Mouse (Mus musculus): ENCODE measurements around the gene Epn1.

Gene Epn1

GRCm38 (mm10) chr7:5080010-5080751, at the start of gene Epn1:
Gene Epn1, plus strand, starts transcription at chr7:5080235.
- DNase-seq = peak; percentile 99

DNA sequence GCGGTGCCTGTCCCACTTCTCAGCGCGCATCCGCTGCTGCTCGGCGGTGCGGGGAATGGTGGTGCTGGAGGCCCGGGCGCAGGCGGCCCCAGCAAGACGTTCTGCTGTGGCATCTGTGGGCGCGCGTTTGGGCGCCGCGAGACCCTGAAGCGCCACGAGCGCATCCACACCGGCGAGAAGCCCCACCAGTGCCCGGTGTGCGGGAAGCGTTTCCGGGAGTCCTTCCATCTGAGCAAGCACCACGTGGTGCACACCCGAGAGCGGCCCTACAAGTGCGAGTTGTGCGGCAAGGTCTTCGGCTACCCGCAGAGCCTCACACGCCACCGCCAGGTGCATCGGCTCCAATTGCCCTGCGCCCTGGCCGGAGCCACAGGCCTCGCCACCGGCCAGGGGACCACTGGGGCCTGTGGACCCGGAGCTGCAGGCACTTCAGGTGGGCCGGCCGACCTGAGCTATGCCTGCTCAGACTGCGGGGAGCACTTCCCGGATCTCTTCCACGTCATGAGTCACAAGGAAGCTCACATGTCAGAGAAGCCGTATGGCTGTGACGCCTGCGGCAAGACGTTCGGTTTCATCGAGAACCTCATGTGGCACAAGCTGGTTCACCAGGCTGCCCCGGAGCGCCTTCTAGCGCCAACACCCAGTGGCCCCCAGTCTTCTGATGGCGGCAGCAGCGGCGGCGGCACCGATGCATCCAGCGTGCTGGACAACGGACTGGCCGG, 49.3 kb upstream of the Epn1 start:
- DNase-seq = no peak

DNA sequence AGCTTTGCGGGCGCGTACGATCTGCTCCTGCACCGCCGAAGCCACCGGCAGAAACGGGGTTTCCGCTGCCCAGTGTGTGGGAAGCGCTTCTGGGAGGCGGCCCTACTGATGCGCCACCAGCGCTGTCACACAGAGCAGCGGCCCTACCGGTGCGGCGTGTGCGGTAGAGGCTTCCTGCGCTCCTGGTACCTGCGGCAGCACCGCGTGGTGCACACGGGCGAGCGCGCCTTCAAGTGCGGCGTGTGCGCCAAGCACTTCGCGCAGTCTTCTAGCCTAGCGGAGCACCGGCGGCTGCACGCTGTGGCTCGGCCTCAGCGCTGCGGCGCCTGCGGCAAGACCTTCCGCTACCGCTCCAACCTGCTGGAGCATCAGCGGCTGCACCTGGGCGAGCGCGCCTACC, 48.5 kb upstream of the Epn1 start:
- DNase-seq = no peak

GRCm38 (mm10) chr7:5033818-5034217, 46.2 kb upstream of the Epn1 start, which contains the start of gene 4632433K11Rik:
Gene 4632433K11Rik, plus strand, starts transcription at chr7:5034118.
- DNase-seq = no peak

DNA sequence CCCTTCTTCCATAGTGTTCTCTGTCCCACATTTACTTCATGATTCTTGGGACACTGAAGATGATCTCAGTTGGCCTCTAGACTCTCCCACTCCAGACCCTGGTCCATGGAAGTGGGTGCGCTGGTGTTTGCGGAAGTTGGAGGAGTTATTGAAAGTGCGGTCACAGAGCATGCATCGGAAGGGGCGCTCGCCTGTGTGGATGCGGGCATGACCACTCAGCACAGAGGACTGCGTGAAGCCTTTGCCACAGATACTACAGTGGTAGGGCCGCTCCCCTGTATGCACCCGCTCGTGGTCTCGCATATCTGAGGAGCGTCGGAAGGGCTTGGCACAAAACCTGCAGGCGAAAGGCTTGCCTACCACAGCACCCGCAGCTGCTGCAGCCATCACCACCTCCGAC, 44.4 kb upstream of the Epn1 start:
- DNase-seq = no peak

GRCm38 (mm10) chr7:5036136-5036535, 43.9 kb upstream of the Epn1 start:
- no peak for DNase-seq

DNA sequence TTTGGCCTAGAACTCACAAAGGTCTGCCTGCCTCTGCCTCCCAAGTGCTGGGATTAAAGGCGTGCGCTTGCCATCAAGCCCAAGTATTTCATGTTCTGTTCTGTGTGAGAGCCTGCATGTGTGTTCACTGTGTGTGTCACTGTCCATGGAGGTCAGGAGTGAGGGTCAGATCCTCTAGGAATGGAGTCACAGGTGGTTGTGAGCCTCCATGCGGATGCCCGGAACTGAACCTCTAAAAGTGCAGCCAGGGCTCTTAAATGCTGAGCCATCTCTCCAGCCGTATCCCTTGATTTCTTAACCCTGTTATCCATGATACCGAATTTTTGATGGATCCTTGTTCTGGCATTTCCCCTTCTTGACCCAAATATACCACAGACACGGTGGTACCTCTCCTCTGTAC, 43.0 kb upstream of the Epn1 start:
- no peak for DNase-seq

DNA sequence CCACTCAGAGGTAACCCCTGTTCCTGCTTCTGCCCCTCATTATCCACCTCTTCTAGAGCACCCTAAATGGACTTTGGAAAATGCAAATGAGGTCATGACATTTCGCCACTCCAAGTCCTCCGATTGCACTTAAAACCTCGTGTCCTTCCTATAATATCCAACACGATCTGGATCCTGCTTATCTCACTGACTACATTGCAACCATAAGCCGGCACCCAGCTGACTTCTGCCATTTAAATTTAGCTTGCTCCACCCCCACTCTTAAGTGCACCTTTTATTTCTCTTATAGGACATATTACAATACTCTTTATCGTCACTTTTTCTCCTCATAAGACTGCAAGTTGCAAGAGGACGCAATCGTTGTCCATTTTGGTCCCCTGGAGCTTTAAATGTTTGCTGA, 42.6 kb upstream of the Epn1 start:
- no peak for DNase-seq

DNA sequence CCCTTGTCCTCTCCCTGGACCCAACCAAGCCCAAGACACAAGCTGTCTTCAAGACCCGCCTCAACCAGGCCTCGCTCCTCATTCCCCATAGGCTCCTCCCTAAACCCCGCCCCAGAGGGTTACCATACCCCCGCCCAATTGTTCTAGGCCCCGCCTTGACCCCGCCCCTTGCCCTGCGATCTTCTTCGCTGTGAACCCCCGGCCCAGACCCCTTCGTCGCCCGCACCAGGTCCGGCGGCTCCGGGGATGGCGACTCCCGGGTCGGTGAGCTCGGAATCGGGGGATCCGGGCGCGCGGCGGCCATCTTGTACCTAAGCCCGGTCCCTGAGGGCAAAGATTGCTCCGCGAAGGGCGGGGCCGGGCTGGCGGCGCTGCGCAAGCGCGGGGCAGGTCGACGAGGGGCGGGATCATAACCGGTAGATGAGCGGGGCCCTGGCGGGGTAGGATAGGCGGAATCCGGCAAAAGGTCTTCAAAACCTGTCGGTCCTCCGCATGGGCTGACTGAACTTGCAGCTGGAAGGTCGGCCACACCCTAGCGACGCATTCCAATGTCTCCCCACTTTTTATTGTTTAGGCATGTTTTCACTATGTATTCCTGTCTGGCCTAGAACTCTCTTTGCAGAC, 41.8 kb upstream of the Epn1 start, which contains the start of gene Zfp784:
TSS of gene Zfp784 (minus strand) at position 338 of the 624 bp plus-strand sequence.
- peak; percentile 94 for DNase-seq

DNA sequence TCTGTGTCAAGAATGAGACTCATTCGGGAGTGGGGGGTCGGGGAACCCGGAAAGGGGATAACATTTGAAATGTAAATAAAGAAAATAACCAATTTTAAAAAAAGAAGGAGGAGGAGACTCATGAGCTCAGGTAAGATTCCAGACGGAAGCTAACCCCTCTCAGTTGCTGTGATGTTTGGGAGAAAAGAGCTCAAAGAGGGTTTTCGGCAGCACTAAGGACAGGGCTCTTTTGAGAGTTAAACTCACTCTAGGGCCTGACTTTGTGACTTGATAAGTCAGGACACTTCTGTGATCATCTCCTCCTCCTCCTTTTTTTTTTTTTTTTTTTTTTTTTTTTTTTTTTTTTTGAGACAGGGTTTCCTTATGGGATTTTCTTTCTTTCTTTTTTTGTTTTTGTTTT, 41.1 kb upstream of the Epn1 start:
- DNase-seq = no peak

DNA sequence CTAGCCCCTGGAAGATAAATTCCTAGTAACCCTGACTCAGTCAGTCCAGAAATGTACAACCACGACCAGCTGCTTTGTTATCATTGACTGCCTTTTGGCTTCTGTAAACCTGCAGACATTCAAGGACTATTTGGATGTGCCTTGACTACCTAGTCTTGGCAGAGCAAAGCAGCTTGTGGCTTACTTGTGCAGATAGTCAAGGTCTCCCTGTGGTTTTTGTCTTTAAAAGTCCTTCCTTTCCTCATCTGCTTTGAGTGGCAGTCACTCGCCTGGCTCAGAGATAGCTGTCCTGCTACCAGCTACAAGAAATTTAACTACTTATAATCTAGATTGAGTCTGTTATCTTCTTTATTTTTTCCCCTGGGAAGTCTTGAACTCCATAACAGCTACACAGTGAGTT, 35.1 kb upstream of the Epn1 start:
- no peak for DNase-seq

GRCm38 (mm10) chr7:5046112-5046511, 33.9 kb upstream of the Epn1 start:
- no peak for DNase-seq

DNA sequence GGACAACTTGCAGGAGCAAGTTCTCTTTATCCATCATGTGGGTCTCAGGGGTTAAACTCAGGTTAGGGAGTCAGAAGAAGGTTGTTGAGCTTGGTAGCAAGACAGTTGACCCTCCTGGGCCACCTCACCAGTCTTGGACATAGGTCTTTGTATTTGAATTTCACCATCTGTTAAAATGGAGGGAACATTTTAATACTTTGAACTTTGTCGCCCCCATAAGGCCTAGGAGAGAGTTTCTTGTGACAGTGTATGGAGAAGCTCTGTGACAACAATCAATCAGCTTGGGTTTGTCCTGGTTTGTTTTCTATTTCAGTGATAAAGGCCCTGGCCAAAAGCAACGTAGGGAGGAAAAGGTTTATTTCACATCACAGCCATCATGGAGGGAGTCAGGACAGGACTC, 32.7 kb upstream of the Epn1 start:
- peak; percentile 48 for DNase-seq

DNA sequence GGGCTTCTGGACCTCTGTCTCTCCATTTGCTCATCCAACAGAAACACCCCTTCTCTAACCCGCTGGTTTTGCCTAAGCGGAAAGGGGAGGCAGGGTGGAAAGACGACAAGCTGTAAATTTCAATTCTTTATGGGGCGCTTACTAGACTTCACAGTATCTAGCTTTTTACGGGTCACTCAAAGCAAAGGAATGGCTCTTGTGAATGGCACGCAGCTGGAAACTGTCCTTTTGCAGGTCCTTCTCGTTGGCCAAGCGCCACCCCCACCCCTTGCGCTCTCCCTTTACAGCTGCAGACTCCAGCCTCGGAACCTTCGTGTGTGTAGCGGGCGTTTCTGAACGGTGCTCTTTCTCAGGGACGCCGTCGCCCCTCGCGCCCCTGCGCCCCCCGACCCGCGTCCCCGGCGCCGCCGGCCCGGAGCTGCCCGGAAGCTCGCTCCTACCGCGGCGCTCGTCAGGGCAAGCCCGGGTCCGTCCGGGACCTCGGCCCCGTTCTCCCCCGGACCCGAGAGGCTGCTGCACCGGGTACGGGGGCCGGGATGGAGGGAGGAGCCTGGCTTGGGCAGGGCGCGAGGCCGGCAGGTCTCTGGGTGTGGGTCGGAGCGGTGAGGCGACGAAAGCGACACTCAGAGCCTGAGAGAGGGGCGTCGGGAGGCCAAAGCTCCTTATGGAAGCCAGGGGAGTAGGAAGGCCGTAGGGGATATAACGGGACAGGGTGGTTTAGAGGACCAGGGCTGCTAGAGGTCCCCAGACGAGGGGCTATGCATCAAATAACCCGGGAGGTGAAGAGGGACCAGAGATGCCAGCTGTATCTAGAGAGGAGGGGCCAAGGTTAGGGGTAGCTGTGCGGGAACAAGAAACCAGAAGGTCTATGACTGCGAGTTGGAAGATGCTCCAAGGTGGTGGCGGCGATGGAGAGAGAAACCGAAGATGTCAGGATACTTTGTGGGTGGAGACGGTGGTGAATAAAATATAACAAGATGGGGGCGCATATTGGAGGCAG, 28.5 kb upstream of the Epn1 start, which contains the start of gene Zfp580:
TSS of gene Zfp580 (plus strand) at position 346 of the 1,000 bp plus-strand sequence.
- DNase-seq = peak; percentile 86

GRCm38 (mm10) chr7:5052438-5052837, 27.6 kb upstream of the Epn1 start:
- no peak for DNase-seq

- DNase-seq = no peak
These were observed 27.1 kb upstream of the Epn1 start for GRCm38 (mm10) chr7:5052931-5053343.

DNA sequence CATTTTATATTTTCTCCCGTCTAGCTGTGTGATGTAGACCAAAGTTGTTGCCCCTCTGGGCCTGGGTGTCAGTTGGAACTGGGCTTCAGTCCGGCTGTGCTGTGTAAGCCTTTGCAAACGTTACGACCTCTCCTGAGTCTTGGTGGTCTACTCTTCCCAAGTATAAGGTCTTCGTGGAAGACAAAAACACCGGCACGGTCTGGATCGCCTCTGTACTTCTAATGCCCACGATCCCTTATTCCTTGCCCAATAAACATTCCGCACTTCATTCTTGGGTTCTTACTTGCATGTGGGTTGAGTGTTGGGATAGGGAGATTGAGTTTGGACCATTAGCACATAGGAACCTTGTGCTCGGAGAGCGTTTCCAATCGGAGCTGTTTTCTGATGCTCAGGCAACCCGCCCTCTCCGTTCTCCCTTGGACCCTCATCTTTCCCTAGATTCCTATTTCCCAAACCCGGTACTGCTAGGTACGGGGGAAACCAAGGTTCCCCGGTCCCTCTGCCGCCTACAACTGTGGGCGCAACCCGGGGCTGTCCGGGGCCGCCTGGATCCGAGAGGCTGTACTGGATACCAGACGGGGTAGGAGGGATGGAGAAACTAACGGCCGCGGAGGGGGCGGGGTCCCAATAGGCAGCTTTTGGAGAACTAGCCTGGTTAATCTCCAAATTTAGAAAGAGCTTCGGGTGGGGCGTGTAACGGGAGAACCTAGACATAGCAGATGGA, 26.4 kb upstream of the Epn1 start:
- no peak for DNase-seq

DNA sequence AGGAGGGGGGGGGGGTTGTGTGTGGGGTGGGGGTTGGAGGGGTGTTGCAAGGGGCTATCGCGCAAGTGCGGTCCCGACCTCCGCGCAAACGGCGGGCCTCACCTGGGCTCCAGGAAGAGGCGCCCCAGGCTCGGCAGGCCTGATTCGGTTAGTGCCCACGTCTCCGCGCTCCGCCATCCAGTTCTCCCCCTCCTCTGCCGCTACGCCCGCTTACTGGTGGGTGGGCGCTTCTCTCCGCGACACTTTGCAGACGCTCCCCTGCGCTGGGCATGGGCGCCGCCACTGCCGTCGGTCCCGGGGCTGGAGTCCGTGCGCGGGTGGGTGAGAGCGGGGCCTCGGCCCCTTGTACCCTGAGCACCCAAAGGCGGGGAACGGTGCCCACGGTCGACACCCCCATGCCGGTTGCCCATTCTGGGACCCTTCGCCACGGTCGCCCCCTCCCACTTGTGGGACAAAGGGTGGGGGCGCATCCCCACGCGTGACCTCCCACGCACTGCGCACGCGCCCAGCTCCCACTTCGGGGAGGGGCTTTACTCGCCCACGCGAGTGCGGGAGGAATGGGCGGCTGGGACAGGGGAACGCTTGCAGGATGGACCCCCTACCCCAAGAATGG, 23.3 kb upstream of the Epn1 start:
- DNase-seq = peak; percentile 56

DNA sequence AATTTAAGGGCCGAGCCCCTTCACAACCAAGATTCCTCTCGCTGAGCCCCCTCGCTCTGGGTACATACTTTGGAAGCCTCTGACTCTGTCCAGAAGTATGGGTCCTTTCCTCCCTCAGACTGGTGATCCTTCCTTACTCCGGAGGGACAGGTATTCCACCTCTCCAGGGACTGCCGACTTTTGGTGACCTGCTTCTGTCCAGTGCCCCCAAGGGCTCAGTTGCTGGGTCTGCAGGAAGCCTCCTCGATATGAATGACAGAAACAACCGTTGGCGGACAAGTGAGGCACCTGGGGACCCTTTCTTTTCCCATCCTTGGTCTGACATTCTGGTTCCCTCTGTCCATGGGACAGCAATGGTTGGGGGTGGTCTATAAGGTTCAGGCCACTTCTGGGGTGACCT, 22.7 kb upstream of the Epn1 start:
- no peak for DNase-seq

DNA sequence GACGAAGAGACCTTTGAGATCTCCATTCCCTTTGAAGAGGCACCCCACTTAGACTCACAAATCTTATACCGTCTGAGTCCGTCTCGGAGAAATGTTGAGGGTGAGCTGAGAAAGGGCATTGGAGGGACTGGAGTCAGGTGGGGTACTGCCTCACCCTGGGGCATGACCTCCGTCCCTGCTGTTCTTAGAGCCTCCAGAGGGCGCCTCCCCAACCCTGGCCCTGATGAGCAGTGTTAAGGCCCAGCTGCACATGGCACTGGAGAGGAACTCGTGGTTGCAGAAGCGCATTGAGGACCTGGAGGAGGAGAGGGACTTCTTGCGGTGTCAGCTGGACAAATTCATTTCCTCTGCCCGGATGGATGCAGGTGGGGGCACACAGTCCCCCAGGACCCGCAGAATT, 22.2 kb upstream of the Epn1 start:
- DNase-seq = no peak

DNA sequence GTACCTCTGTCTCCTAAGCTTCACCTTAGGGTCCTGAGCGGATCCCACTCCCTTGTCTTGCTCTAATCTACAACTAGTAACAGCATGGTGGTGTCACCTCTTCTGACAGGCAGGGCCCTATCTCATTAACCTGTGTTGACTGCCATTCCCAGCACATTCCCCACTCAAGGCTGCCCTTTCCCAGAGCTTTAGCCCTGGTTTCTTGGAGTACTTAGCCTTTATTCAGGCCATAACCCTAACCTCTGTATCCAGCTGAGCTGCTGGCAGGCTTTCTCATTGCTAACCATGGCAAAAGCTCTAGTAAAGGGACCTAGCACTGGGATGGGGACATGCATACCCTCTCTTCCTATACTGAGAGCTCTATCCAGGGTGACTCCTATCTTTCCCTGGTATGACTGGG, 21.4 kb upstream of the Epn1 start:
- no peak for DNase-seq
